14 mouse cellular contexts compared by ENCODE assay signal in the genomic region with DNA sequence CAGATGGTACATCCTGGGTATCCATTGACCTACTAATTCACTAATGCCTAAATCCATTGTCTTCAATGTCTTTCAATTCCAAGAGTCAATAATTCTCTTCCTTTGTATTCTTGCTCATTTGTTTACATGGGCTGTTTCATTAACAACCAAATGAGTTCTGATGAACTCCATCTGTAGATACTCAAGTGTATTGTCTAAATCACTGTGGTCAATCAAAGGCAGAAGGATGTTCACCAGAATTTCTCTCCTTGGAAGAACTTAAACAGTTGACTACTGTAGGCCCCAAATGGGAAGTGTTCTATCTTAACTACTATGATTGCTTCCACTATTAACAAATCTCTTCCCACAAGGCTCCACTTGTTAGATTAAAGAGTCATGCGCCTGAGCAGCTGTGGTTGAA.
DNase-seq lines count a peak whose midpoint lies in the region.
"Had no signal": no experiment of that assay in that cellular context is flagged by ENCODE, and none has a peak within 500 bp of the region (broad histone marks: within the 10 kb centered on the region; RNA-seq: fewer than 3 reads in every experiment).

No protein-coding gene starts in this region.

- peak; percentile 4 for DNase-seq in ZHBTc4 (ENCODE audit: low read depth, low spot score)
- no peak for DNase-seq in urinary bladder, postnatal 25 days (ENCODE audit: low spot score)
- DNase-seq: adrenal gland, adult 2 months; adrenal gland, adult 8-10 months; adrenal gland, postnatal 10 days; adrenal gland, postnatal 14 days; adrenal gland, postnatal 25 days; adrenal gland, postnatal 36 days; B cell, adult 2 months; cerebellum, adult 11 months; cerebellum, adult 11-12 months; cerebellum, adult 18-20 months; cerebellum, adult 2 months; cerebellum, adult 8-10 months had no signal
